29 mouse cellular contexts compared by ENCODE assay signal in the genomic region with DNA sequence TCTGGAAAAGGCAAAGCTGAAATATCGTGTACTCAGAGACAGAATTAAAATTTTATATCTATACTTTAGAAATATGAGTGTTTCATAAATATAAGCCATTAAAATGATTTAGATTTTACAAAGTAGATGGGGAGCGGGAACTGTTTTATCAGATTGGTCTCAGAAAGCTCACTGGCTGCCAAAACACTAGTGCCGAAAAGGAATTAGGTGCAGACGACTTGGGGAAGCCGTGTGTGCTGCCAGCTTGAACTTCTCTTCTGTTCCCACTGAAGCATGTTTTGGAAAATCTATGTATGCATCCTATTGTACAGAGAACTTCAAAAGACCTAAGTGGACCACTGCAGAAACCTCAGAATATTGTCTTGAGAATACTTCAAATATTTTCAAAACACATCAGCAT. TPM values are rescaled to one million over a fixed set of nuclear protein-coding genes. Genes with fewer than 3 reads are reported as not detected.
"Had no signal": no experiment of that assay in that cellular context is flagged by ENCODE, and none has a peak within 500 bp of the region (broad histone marks: within the 10 kb centered on the region; RNA-seq: fewer than 3 reads in every experiment).

No protein-coding gene starts in this region.

- H3K4me3 ChIP-seq: embryonic facial prominence, embryonic 12.5 days; embryonic facial prominence, embryonic 13.5 days; embryonic facial prominence, embryonic 15.5 days; erythroblast, embryonic 14.5 days; forebrain, embryonic 10.5 days; forebrain, embryonic 12.5 days; forebrain, embryonic 13.5 days; forebrain, embryonic 15.5 days; gastrocnemius, adult 2 months; heart, adult 2 months had no signal

- H3K27ac ChIP-seq: embryonic facial prominence, embryonic 12.5 days; embryonic facial prominence, embryonic 13.5 days; embryonic facial prominence, embryonic 15.5 days; forebrain, embryonic 10.5 days; forebrain, embryonic 12.5 days; forebrain, embryonic 13.5 days; forebrain, embryonic 15.5 days; gastrocnemius, adult 2 months; heart, adult 2 months had no signal

- H3K27me3 ChIP-seq: embryonic facial prominence, embryonic 12.5 days; embryonic facial prominence, embryonic 13.5 days; embryonic facial prominence, embryonic 15.5 days; forebrain, embryonic 12.5 days had no signal

- DNase-seq: cerebellum, adult 18-20 months; cerebellum, adult 2 months; cerebellum, adult 8-10 months; cerebellum, adult 9-10 months; cerebellum, adult 9-11 months; cerebellum, postnatal 10 days; cerebellum, postnatal 14 days; cerebellum, postnatal 25 days; cerebellum, postnatal 36 days; embryo, embryonic 11 days; forebrain, postnatal 0 days; gastrocnemius, adult 2 months; gastrocnemius, postnatal 10 days; gastrocnemius, postnatal 14 days; gastrocnemius, postnatal 25 days; gastrocnemius, postnatal 36 days; heart, adult 18-20 months; heart, adult 2 months had no signal

- H3K36me3 ChIP-seq: embryonic facial prominence, embryonic 12.5 days; embryonic facial prominence, embryonic 13.5 days; embryonic facial prominence, embryonic 15.5 days; forebrain, embryonic 10.5 days; forebrain, embryonic 12.5 days; forebrain, embryonic 15.5 days had no signal

- H3K4me2 ChIP-seq: embryonic facial prominence, embryonic 12.5 days; embryonic facial prominence, embryonic 13.5 days; embryonic facial prominence, embryonic 15.5 days; forebrain, embryonic 12.5 days; forebrain, embryonic 13.5 days; forebrain, embryonic 15.5 days had no signal

- H3K9me3 ChIP-seq: embryonic facial prominence, embryonic 12.5 days; embryonic facial prominence, embryonic 13.5 days; embryonic facial prominence, embryonic 15.5 days; forebrain, embryonic 10.5 days; forebrain, embryonic 12.5 days; forebrain, embryonic 13.5 days; forebrain, embryonic 15.5 days had no signal

- H3K9ac ChIP-seq: embryonic facial prominence, embryonic 12.5 days; embryonic facial prominence, embryonic 13.5 days; embryonic facial prominence, embryonic 15.5 days; forebrain, embryonic 12.5 days; forebrain, embryonic 13.5 days; forebrain, embryonic 15.5 days; forebrain, postnatal 0 days had no signal

- H3K4me1 ChIP-seq: embryonic facial prominence, embryonic 15.5 days; forebrain, embryonic 12.5 days; forebrain, embryonic 13.5 days; forebrain, embryonic 15.5 days had no signal

- ATAC-seq: forebrain, embryonic 13.5 days; forebrain, embryonic 14.5 days; forebrain, embryonic 15.5 days; forebrain, embryonic 16.5 days; forebrain, postnatal 0 days had no signal

RNA-seq across cellular contexts. Expression of gene Hoxd1, which starts 45.7 kb away (rescaled TPM):
- polyA plus RNA-seq: erythroblast, embryonic 14.5 days; forebrain, embryonic 10.5 days; forebrain, embryonic 11.5 days; forebrain, embryonic 13.5 days; forebrain, embryonic 14.5 days; forebrain, embryonic 15.5 days; forebrain, embryonic 16.5 days; forebrain, postnatal 0 days; heart, adult 2 months had no signal
